Mouse (Mus musculus) heart, postnatal 10 days (tissue): Measurements from ENCODE around the gene Smad1. TPM values are rescaled to one million over a fixed set of nuclear protein-coding genes. Genes with fewer than 3 reads are reported as not detected.

Experiments
- DNase-seq, 2 experiments: peaks; one replicate each; pipeline ENCODE4 v3.0.0; 2021
- intact Hi-C: fragments of 180-260 bp; cut with DNase I; formaldehyde crosslinking; loops from one replicate; pipeline ENCODE4 v1.15.1; 2025
- total RNA-seq, 2 experiments: library from RNA; stranded (reverse); gene quantifications; 2 replicates each; pipeline ENCODE4 v1.2.3; 2021

The Smad1 gene
- total RNA-seq, 2 experiments from 2014 or later, result 32.7 to 33.8 TPM

GRCm38 (mm10) chr8:79310801-79311200 is 88.5 kb downstream of the Smad1 start:
- DNase-seq, result no peak
- intact Hi-C loops, result no loop called here

DNA sequence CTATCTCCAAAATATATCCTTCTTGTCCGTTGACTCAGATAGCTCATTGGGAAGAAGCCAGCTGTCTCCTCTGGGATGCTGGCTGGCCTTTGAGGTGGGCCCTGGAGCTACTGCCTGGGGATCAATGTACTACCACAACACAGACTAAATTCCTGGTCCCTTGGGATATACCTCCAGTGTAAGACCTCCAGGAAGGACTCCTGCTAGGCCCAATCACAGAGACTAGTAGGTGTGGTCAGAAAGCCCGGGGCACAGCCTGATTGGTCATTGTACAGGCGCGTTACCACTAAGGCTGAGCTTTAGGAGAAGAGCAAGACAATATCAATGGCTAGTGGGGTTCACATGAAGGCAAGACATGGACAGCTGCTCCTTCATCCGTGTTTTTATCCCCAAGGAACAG is 93.4 kb downstream of the Smad1 start:
- intact Hi-C loops, result no loop called here
- DNase-seq, result no peak

DNA sequence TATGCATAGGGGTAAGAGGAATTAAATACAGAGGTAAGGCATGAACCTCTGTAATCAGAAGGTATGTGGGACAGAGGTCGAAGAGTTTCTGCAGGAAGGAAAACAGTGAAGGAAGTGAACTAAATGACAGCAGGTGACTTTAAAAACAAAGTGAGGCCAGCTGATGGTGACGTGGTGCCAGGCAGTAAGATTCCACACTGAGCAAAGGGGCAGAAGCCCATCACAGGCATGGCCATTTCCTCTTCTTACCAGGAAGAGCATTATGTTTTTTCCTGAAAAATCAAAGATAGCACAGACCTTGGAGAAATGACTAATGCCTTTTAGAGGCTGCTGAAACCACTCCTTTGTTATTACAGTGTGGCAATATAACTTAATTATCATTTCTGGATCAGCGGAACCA is 97.8 kb downstream of the Smad1 start:
- DNase-seq, result no peak
- intact Hi-C loops, result no loop called here

GRCm38 (mm10) chr8:79299704-79300103 is 99.6 kb downstream of the Smad1 start:
- DNase-seq, result peak in 1 of 2 experiments; percentile 36
- intact Hi-C loops, result loop anchor here (5.0 to 10.0 kb wide), 4 partner anchors 83 to 1235 kb away; partner anchors contain the start of genes Abce1, Anapc10 and Otud4

DNA sequence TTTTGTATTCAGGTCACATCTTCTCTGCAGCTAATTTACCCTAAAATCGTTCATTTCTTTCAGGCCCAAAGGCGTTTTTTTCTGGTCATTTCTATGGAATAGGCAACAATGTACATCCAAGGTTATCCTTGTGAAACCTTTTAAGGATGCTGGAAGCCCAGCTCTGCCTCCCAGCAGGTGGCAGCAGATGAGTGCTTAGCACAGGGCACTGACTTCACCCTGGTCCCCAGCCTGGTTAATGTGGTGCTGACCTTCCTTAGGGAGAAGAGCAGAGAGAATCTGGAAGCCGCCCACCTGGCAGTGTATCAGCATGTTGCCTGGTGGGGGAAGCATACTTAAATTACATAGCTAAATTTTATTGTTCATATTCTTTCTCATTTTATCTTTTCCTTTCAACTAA is 101.6 kb downstream of the Smad1 start:
- intact Hi-C loops, result loop anchor here (1.0 to 10.0 kb wide), 8 partner anchors 85 to 1233 kb away; partner anchors contain the start of genes Abce1, Anapc10, Otud4 and Smad1
- DNase-seq, result peak; percentile 83 to 86

DNA sequence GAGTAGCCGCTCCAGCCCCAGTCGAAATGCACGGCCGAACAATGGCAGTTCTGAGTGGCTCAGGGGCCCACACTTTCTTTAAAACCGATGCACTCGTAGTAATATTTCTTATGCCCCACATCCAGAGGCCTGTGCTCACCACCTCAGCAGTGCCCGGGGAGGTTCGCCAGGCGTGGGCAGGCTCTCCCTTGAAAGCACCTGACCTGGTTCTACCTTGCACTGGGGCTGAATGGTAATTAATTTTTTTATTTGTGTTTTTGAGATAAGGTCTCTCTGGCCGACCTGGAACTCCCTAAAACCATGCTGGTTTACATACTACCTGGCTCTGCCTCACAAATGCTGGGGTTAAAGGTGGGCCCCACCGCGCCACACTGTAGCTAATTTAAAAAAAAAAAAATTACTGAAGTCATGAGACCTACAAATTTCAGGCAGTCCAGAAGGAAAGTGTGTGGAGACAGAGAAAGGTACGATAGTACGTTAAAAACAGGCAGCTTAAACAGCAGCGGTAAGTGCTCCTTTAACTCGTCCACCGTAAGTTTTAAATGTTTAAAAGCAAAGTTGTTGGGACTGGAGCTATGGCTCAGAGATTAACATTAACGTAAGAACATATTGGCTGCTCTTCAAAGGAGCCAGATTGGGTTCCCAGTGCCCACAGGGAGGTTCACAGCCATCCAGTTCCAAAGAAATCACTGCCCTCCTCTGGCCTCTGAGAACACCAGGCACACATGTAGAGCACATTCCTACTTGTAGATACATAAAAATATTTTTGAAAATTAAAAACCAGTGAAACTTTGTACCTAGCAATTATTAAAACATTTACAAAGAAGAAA is 103.8 kb downstream of the Smad1 start:
- intact Hi-C loops, result loop anchor here (2.0 to 10.0 kb wide), 6 partner anchors 87 to 1231 kb away; partner anchors contain the start of genes Abce1, Anapc10 and Otud4
- DNase-seq, result no peak

DNA sequence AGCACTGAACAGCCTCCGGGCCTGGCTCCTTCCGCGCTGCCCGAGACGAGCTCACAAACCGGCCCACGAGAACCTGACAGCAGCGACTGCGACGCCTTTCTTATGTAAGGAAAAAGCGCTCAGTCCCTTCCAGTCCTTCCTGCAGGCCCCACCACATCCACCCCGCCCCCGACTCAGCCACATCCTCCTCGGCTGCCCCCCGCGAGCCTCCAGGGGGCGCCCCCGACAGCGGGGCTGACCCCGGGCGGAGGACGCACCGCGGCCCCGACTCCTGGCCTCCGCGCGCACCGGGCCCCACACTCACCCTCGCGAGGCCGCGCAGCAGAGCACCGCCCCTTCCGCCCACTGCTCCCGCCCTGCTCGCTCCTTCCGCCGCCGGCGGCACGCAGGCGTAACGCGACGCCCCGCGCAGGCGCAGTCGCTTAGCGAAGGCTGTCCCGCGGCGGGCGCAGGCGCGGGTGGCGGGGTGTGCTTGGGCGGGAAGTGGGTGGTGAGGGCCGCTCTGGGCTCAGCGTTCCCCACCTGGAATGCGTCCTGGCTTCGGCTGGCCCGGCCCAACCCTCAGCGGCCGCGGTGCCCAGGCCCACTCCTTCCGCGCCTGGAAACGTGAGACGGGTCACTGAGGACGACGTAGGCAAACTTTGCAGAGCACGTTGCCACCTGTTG is 104.6 kb downstream of the Smad1 start, which contains the start of gene Mmaa:
Gene Mmaa (minus strand): TSS at position 328 of the 666 bp plus-strand sequence.
- intact Hi-C loops, result loop anchor here (1.0 to 10.0 kb wide), 5 partner anchors 88 to 1230 kb away; partner anchors contain the start of genes Abce1, Anapc10 and Otud4
- DNase-seq, result peak; percentile 99

- intact Hi-C loops, result loop anchor here (1.0 to 10.0 kb wide), 3 partner anchors 83 to 1229 kb away; no protein-coding TSS in a partner anchor
Measured at GRCm38 (mm10) chr8:79293841-79294240, 105.5 kb downstream of the Smad1 start.

GRCm38 (mm10) chr8:79292712-79293264 is 106.5 kb downstream of the Smad1 start:
- no peak for DNase-seq
- intact Hi-C loops, result loop anchor here (2.0 to 10.0 kb wide), 2 partner anchors 82 to 1228 kb away; no protein-coding TSS in a partner anchor

More at GRCm38 (mm10) chr8:79293841-79294240, 105.5 kb downstream of the Smad1 start:
- DNase-seq, result no peak

DNA sequence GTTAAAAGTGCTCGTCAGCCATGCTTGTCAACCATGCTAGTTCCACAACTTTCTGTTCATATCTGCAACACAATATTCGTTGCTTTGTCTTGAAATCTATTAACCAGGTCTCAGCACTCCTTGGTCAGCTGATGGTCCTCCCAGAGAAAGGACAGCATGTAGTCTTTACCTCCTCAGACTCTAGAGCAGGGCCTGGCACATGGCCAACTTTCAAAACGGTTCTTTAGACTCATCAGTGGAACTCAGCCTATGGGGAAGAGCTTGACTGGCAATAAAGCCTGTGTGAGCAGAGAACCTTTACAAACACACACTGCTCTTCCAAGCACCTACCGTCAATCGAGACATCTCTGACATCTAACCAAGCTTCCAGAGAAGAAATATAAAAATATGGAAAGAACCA is 109.7 kb downstream of the Smad1 start:
- DNase-seq, result no peak

GRCm38 (mm10) chr8:79288681-79289080 is 110.6 kb downstream of the Smad1 start:
- intact Hi-C loops, result no loop called here
- no peak for DNase-seq

More for the DNA sequence above, 109.7 kb downstream of the Smad1 start:
- intact Hi-C loops, result no loop called here

Other genes with a start within 250 kb of the Smad1 start
- gene 1700011L22Rik, start 150.9 kb downstream of the Smad1 start, total RNA-seq, result not detected
- gene Mmaa, start 104.6 kb downstream of the Smad1 start, total RNA-seq, result 10 to 100 TPM; 23.6 to 24.6 TPM
- gene Otud4, start 240.1 kb upstream of the Smad1 start, total RNA-seq, result 10 to 100 TPM; 40.5 to 49.8 TPM